Mouse (Mus musculus) embryonic stem cell, embryonic (primary cell): ENCODE measurements around the gene Map2k2.

Source experiments
- CTCF ChIA-PET, 4 experiments: fragments of 300-600 bp in 2 of 4; fragments of 350-600 bp in 2 of 4; sonication (Branson Sonifier 250); formaldehyde crosslinking; loops; one replicate each; lab custom pipeline; 2022; ENCODE audit warnings: inconsistent platforms in 2 of 4; lab: Charles Lee
- POLR2A ChIA-PET, 4 experiments: fragments of 300-600 bp in 2 of 4; fragments of 350-600 bp in 2 of 4; sonication (Branson Sonifier 250); formaldehyde crosslinking; loops; one replicate each; lab custom pipeline; 2022; ENCODE audit warnings: antibody characterized with exemption in 4 of 4, inconsistent platforms in 1 of 4; lab: Charles Lee

Map2k2 gene

GRCm38 (mm10) chr10:81105565-81106112 lies at the start of gene Map2k2:
TSS of gene Map2k2 (plus strand) at chr10:81105915.
- CTCF ChIA-PET: interaction anchor here (0.5 to 2.1 kb wide), 40 partner anchors 9 to 465 kb away, joined by 3 to 26 read pairs (median 3); partner anchors contain the start of genes Atcay (in 1 of the 4), Diras1 (in 1 of the 4), Gng7 (in 1 of the 4) and Pip5k1c (in 1 of the 4)
- POLR2A ChIA-PET: interaction anchor here (0.6 to 9.5 kb wide), 203 partner anchors 9 to 707 kb away, joined by 3 to 166 read pairs (median 5); partner anchors contain the start of genes Eef2 (in 3 of the 4), Gadd45b (in 3 of the 4), Gng7 (in 3 of the 4) and Pias4 (in 3 of the 4)

GRCm38 (mm10) chr10:81057406-81058130 lies 48.1 kb upstream of the Map2k2 start:
- CTCF ChIA-PET: no interaction called here

GRCm38 (mm10) chr10:81058896-81059295 lies 46.8 kb upstream of the Map2k2 start:
- ChIA-PET CTCF (interaction anchor here in 3 of 4 experiments (0.5 to 2.2 kb wide), 4 partner anchors 11 to 253 kb away, joined by 3 to 8 read pairs (median 3); partner anchors contain the start of genes Map2k2 (in 1 of the 3) and Thop1 (in 1 of the 3)), POLR2A (interaction anchor here in 3 of 4 experiments (1.0 to 2.8 kb wide), 9 partner anchors 9 to 141 kb away, joined by 3 to 16 read pairs (median 4); partner anchors contain the start of genes Slc39a3 (in 2 of the 3), Gadd45b (in 1 of the 3), Lmnb2 (in 1 of the 3) and Map2k2 (in 1 of the 3))

More at GRCm38 (mm10) chr10:81057406-81058130, 48.1 kb upstream of the Map2k2 start:
- POLR2A ChIA-PET: interaction anchor here in 2 of 4 experiments (0.7 to 1.7 kb wide), 7 partner anchors 9 to 131 kb away, joined by 3 to 6 read pairs (median 3); partner anchors contain the start of genes Gadd45b (in 2 of the 2) and Map2k2 (in 1 of the 2)

DNA sequence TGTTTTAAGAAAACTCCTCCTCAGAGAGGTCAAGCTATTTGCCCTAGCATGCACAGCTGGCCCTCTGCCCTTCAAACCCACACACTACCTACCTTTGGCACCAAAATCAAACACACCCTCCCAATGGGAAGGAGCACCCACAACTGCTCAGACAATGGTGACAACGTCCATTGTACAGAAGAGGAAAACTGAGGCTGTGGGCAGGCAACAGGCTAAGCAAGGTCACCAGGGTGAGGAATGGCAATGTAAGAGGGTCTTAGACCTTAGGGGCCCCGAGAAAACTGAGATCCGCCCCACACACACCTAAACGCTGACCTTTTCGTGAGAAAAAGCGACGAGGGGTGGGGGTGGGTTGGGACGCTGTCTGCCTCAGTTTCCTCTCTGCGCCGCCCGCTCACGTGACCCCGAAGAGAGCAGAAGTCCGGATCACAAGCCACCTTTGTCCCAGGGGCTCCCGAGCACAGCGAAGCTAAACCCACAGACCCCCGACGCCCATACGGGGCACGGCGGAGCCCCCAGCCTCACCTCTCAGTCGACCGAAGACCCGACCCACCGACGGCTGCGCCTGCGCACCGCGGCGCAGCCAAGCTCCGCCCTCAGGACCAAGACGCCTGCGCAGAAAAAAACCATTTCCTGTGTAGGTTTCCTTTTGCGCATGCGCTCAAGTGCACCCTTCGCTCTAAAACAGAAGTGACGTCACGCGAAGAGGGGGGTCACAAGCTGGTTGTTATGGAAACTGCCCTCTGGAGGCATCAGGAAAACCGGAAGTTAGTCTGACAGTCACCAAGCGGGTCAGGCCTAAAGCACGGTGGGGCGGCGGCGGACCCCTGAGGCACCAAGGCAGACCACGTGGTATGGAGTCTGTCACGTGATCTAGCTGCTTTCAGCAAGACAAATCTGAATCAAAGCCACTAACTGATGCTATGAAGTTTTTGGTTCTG lies 45.8 kb upstream of the Map2k2 start, which contains the start of gene Sgta:
Sgta (minus strand) TSS at position 579 of the 941 bp plus-strand sequence.
- ChIA-PET CTCF (interaction anchor here (0.5 to 2.2 kb wide), 27 partner anchors 9 to 311 kb away, joined by 3 to 13 read pairs (median 4); partner anchors contain the start of genes Slc39a3 (in 2 of the 4), Eef2 (in 1 of the 4), Gng7 (in 1 of the 4) and Thop1 (in 1 of the 4)), POLR2A (interaction anchor here (0.6 to 3.0 kb wide), 69 partner anchors 9 to 571 kb away, joined by 3 to 33 read pairs (median 4); partner anchors contain the start of genes Slc39a3 (in 4 of the 4), Map2k2 (in 3 of the 4), Thop1 (in 3 of the 4) and Atcay (in 2 of the 4))

GRCm38 (mm10) chr10:81062710-81063109 lies 43.0 kb upstream of the Map2k2 start:
- ChIA-PET POLR2A (no interaction called here), CTCF (no interaction called here)

DNA sequence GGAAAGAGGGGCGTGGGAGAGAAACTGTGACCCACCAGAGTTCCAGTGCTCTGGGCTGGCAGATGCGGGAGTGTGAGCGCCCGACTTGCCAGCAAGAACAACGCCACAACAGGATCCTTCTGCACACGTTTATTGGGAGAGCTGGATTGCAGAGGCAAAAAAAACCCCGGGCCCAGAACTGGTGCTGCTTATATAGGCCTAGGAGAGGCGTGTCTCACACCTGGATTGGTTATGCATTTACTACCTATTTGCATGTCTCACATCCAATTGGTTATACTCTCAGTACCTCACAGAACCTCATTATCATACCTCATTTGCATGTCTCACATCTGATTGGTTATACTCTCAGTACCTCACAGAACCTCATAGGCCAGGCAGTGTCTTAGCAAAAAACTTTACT lies 41.2 kb upstream of the Map2k2 start:
- CTCF ChIA-PET: interaction anchor here in 1 of 4 experiments (1.1 kb wide), 1 partner anchor 18 kb away, joined by 4 read pairs; no protein-coding TSS in a partner anchor
- POLR2A ChIA-PET: interaction anchor here in 2 of 4 experiments (0.7 to 1.0 kb wide), 2 partner anchors 11 to 135 kb away, joined by 3 read pairs; partner anchors contain the start of gene Gadd45b (in 1 of the 2)

GRCm38 (mm10) chr10:81068706-81069105 lies 37.0 kb upstream of the Map2k2 start:
- ChIA-PET POLR2A (interaction anchor here (0.5 to 3.4 kb wide), 25 partner anchors 8 to 241 kb away, joined by 3 to 39 read pairs (median 4); partner anchors contain the start of genes Gadd45b (in 2 of the 4), Map2k2 (in 2 of the 4), Sgta (in 2 of the 4) and Gng7 (in 1 of the 4)), CTCF (interaction anchor here in 3 of 4 experiments (0.6 to 6.9 kb wide), 6 partner anchors 9 to 295 kb away, joined by 3 to 98 read pairs (median 6); partner anchors contain the start of gene Sgta (in 1 of the 3))

DNA sequence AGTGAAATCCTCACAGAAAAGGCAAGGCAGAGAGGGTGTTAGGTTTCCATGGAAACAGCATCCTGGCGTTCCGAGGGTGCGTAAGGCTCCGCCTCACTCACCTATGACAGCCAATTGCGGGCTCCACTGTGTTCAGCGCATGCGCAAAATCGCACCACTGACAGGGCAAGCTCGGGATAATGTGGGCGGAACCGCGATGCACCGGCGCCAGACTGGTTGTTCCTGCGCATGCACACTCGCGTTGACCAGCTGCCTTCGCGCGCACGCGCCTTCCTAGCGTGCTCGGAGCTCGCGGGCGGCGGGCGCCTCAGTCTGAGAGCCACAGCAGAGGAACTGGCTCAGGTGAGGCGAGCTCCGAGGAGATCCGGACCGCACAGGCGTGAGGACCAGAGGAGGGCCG lies 35.9 kb upstream of the Map2k2 start, which contains the start of gene Thop1:
Thop1 (plus strand) TSS at position 200 of the 400 bp plus-strand sequence.
- ChIA-PET POLR2A (interaction anchor here in 3 of 4 experiments (0.5 to 3.4 kb wide), 60 partner anchors 9 to 902 kb away, joined by 3 to 39 read pairs (median 4); partner anchors contain the start of genes Eef2 (in 3 of the 3), Gadd45b (in 3 of the 3), Map2k2 (in 3 of the 3) and Sgta (in 3 of the 3)), CTCF (interaction anchor here (0.6 to 6.9 kb wide), 18 partner anchors 10 to 564 kb away, joined by 3 to 98 read pairs (median 4); partner anchors contain the start of genes Pip5k1c (in 1 of the 4) and Sgta (in 1 of the 4))

- POLR2A ChIA-PET: interaction anchor here in 2 of 4 experiments (0.6 to 3.2 kb wide), 10 partner anchors 10 to 124 kb away, joined by 3 to 13 read pairs (median 3); partner anchors contain the start of genes Gng7 (in 1 of the 2), Map2k2 (in 1 of the 2) and Sgta (in 1 of the 2)
Observed at GRCm38 (mm10) chr10:81072290-81072689, 33.4 kb upstream of the Map2k2 start.

DNA sequence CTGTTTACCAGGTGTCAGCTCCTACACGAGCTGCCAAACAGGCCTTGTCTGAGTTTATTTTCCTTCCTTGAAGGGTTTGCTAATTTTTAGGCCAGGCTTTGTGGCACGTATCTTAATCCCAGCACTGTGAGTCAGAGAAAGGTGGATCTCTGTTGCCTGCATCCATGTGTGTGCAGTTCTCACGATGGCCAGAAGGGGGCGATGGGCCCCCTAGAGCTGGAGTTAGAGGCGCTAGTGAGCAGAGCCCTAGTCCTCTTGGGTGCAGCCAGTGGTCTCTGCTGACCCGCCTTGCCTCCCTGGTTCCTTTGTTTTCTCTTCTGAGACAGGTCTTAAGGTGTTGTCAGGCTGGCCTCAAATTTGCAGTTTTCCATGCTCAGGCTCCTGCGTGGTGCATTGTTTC lies 32.3 kb upstream of the Map2k2 start:
- POLR2A ChIA-PET: interaction anchor here in 3 of 4 experiments (0.5 to 3.2 kb wide), 18 partner anchors 9 to 274 kb away, joined by 3 to 13 read pairs (median 3); partner anchors contain the start of genes Sgta (in 2 of the 3), Eef2 (in 1 of the 3), Gadd45b (in 1 of the 3) and Gng7 (in 1 of the 3)
- CTCF ChIA-PET: interaction anchor here (0.5 to 6.9 kb wide), 39 partner anchors 9 to 869 kb away, joined by 3 to 98 read pairs (median 4); partner anchors contain the start of genes Sgta (in 2 of the 4), Eef2 (in 1 of the 4), Gng7 (in 1 of the 4) and Pip5k1c (in 1 of the 4)

More at GRCm38 (mm10) chr10:81072290-81072689, 33.4 kb upstream of the Map2k2 start:
- CTCF ChIA-PET: interaction anchor here in 3 of 4 experiments (1.7 to 6.9 kb wide), 6 partner anchors 10 to 54 kb away, joined by 4 to 98 read pairs (median 14); partner anchors contain the start of gene Slc39a3 (in 1 of the 3)

- CTCF ChIA-PET: interaction anchor here in 2 of 4 experiments (0.5 to 2.0 kb wide), 4 partner anchors 11 to 194 kb away, joined by 3 to 19 read pairs (median 5); no protein-coding TSS in a partner anchor
- POLR2A ChIA-PET: interaction anchor here in 3 of 4 experiments (0.7 to 1.7 kb wide), 10 partner anchors 9 to 146 kb away, joined by 3 to 5 read pairs (median 4); partner anchors contain the start of genes Map2k2 (in 2 of the 3), Gadd45b (in 1 of the 3) and Gng7 (in 1 of the 3)
Observed at GRCm38 (mm10) chr10:81075734-81076133, 30.0 kb upstream of the Map2k2 start.

DNA sequence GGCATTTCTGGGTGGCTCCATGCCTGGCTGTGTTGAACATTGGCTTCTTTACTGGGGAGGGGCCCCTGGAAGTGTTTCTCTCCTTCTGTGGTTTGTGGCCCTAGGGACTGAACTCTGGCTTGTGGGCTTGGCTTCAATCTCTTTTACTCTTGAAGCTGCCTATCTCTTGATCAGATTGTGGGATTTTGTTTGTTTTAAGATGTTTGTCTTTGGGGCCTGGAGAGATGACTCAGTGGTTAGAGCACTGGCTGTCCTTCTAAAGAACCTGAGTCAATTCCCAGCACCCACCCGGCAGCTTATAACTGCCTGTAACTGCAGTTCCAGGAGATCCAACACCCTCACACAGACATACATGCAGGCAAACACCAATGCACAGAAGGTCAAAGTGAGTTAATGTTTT lies 29.4 kb upstream of the Map2k2 start:
- CTCF ChIA-PET: interaction anchor here in 3 of 4 experiments (0.5 to 2.0 kb wide), 3 partner anchors 11 to 58 kb away, joined by 6 to 19 read pairs (median 16); no protein-coding TSS in a partner anchor
- POLR2A ChIA-PET: interaction anchor here in 3 of 4 experiments (0.6 to 1.7 kb wide), 9 partner anchors 10 to 147 kb away, joined by 3 to 5 read pairs (median 3); partner anchors contain the start of genes Map2k2 (in 2 of the 3), Gadd45b (in 1 of the 3) and Gng7 (in 1 of the 3)

GRCm38 (mm10) chr10:81077916-81078315 lies 27.8 kb upstream of the Map2k2 start:
- ChIA-PET CTCF (interaction anchor here in 2 of 4 experiments (0.9 to 1.0 kb wide), 3 partner anchors 60 to 197 kb away, joined by 3 to 4 read pairs (median 3); no protein-coding TSS in a partner anchor), POLR2A (interaction anchor here in 3 of 4 experiments (1.0 to 3.8 kb wide), 9 partner anchors 8 to 148 kb away, joined by 3 to 15 read pairs (median 5); partner anchors contain the start of genes Map2k2 (in 2 of the 3), Sgta (in 2 of the 3), Gadd45b (in 1 of the 3) and Thop1 (in 1 of the 3))

GRCm38 (mm10) chr10:81080008-81080655 lies 25.6 kb upstream of the Map2k2 start:
- ChIA-PET CTCF (interaction anchor here in 2 of 4 experiments (0.6 to 1.5 kb wide), 6 partner anchors 10 to 1473 kb away, joined by 3 read pairs; partner anchors contain the start of gene Thop1 (in 1 of the 2)), POLR2A (interaction anchor here in 3 of 4 experiments (0.6 to 3.8 kb wide), 14 partner anchors 9 to 274 kb away, joined by 3 to 40 read pairs (median 4); partner anchors contain the start of genes Eef2 (in 2 of the 3), Map2k2 (in 2 of the 3), Sgta (in 2 of the 3) and Gng7 (in 1 of the 3))
